Mouse (Mus musculus) adrenal gland, postnatal 0 days (tissue): ENCODE data around the gene Clic1. TPM values are rescaled to one million over a fixed set of nuclear protein-coding genes. Genes with fewer than 3 reads are reported as not detected.

Experiments
- polyA plus RNA-seq: library from polyadenylated mRNA; unstranded; fragments of >200 nt; fragmentation: Nextera tagmentation; extraction: Ambion mirVana; gene quantifications from 2 replicates; pipeline ENCODE4 v1.2.1, GENCODE M21; 2015

Gene Clic1
- 309 and 357 TPM in 2 replicates for polyA plus RNA-seq

DNA sequence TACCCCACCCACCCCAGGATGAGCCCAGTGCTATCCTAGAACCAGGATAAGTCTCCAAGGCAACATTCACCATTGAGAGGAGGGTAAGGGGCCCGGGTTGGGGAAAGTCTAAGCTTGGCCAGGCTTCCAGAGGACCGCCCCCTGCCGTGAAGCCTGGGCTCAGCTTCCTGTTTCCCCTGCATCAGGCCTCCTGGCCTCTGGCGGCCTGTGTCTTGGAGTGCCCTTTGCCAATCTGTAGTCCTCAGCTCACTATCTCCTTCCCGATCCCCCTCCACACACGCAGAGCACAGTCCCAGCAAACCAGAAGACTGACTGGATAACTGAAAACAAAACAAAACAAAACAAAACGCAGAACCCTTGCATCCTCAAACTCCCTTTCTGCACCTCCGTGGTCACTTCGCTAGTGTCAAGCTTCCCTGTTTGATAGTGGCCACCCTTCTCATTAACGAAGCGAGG lies at the start of gene Clic1:
Gene Clic1, plus strand, starts transcription at position 406 of the 456 bp plus-strand sequence.

DNA sequence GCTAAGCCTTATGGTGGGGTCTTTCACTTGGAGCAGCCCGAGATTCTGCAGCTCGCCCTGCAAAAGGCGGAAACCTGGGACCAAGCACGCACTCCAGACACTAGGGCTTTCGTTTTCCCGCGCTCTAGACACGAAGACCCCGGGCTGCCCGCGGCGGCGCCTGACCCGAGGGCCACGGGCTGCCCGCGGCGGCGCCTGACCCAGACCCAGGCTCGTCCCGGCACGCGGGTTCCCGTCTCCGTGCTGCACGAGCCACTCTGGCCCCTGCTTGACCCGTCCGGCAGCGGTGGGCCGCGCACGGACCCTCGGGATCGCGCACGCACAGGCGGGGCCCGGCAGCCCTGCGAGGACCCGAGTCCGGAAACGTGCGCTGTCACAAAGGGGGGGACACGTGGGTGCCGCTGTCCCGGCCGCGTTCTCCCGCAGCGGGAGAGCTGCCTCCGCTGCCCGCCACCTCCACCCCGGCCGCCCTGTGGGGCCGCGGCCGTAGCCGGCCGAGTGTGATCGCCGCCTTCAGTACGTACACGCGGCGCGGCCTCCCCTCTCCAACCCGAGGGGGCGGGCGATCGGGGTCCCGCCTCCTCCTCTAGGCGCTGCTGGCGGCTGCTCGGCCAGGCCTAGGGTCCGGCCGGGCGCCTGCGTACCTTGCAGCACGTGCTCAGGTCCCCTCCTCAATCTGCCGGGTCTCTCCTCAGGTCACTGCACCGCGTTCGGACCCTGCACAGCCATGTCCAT lies 48.9 kb upstream of the Clic1 start, which contains the start of gene Vars:
Gene Vars, plus strand, starts transcription at position 271 of the 735 bp plus-strand sequence.

DNA sequence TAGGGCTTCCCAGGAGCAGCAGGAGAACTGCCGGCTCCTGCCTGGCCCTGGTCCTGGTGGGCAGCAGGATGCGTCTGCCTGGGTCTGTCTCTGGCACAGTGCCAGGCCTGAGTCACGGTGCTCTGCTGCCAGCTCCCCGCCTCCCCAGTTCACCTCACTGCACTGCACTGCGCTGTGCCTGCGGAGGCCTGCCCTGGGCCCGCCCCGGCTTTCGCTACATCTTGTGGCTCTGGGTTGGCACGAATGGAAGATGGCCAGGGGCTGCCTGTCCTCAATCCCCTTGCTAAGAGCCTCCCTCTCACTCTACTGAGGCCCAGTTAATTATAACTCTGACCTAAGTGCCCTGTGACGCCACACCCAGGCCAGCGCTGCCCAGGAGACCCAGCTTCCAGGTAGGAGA lies 33.4 kb upstream of the Clic1 start, which contains the start of gene Vwa7:
Gene Vwa7, plus strand, starts transcription at position 204 of the 400 bp plus-strand sequence.

DNA sequence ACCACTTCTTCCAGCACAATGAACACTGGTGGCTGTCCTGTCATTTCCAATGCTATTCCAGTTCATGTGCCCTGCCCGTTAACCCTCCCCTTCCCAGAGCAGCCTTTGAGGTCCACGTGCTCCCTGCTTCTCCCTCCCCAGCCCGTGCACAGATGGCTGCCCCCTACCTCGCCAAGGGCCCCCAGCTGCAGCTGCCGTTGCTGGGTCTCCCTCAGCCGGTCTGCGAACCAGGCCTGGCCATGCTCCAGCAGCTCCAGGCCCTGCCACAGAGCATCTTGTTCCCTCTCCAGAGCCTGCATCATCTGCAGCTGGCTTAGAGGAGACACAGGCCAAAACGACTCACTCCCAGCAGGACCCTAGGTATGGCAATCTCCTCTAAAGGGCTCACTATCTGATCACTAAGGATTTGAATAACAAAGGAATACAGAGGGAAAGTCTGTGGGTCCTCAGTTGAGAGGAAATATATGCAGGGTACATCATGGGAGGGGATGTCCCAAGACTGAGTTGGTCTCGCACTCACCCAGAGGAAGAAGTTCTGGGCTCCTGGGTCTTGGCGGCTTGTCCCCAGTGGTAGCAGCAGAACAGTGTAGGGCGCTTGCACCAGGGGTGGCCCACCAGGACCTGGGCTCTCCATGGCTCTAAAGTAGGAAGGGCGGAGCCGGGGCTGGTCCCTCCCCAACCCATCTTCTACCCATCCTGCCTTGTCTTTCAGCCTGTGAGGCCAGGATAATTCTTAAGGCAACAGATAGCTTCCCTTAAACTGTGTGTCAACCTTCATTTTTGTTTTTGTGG lies 22.3 kb upstream of the Clic1 start, which contains the start of gene Sapcd1:
Gene Sapcd1, minus strand, starts transcription at position 740 of the 792 bp plus-strand sequence.

DNA sequence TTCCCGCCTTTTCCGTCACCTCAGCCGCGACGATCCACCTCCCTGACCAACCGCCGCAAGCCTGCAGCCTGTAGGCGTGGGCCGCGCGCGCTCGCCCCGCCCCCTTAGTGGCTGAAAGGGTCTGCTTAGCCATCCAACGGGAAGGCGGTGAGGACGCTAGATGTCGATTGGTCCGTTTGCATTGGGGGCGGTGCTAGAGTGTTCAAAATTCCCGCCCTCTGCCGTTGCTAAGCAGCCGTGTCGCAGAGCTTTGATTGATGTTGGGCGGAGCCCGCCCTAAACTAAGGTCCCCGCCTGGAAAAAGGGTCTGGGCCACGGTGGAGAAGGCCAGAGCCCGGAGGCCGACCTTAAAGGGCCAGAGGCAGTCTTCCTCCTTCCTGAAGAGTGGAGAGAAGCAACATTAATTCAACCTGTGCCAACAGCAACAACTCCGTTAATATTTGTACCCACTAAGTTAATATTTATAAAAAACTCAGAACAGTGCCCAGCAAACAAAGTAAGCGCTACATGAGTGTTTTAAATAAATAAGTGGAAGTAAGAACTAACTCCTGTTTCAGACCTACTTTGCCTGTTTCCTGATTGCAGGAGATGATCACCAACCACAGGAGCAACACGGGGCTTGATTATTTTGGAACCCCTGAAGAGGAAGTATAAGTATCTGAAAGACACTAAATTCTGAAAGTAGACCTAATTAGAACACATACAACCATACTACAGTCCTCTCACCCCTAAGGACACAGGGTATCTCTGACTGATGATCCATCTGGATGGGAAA lies 2.9 kb upstream of the Clic1 start, which contains the start of gene Msh5:
Gene Msh5, minus strand, starts transcription at position 65 of the 775 bp plus-strand sequence.

DNA sequence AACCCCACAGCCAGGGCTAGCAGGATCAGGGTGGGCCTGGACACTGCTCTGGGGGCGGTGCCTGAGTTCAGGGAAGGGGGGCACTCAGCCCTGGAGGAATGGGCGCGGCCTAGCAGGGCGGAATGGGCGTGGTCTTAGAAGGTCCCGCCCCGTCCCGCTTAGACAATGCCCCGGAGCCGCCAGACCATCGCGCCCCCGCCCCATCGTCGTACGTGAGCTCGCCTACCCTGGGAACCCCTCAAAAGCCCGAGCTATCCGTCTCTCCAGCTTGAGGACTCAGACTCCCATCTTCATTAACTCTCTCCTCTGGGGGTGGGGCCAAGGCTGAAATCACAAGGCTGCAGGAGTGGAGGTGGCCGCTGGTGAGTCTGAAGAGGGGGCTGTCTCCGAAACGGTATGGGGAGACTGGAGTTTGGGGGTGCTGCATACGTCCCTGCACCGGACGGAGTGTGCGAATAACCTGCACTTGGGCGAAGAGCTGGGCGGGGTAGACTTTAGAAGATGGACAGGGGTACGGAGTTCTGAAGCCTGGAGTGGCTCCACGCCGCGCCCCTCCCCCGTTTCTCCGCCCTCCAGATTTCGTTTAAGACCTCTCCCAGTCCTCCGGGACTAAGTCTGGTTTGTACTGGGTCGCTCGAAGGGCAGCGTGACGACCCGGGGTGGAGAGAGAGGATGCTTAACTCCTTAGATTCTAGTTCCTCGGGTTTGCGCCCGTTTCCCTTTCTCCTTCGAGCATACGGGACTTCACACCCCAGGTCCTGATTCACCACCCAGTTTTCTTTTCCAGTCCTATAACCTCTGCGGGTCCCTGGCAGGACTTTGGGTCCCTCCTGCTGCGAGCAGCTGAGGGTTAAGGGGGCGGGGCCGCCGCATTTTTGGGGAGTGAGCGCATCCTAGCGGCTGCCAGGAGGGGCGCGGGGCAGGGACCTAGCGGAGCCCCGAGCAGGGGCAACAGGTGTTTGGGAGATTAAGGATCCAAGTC lies 9.4 kb downstream of the Clic1 start, which contains the start of gene Ddah2:
Gene Ddah2, plus strand, starts transcription at position 125 of the 982 bp plus-strand sequence.

DNA sequence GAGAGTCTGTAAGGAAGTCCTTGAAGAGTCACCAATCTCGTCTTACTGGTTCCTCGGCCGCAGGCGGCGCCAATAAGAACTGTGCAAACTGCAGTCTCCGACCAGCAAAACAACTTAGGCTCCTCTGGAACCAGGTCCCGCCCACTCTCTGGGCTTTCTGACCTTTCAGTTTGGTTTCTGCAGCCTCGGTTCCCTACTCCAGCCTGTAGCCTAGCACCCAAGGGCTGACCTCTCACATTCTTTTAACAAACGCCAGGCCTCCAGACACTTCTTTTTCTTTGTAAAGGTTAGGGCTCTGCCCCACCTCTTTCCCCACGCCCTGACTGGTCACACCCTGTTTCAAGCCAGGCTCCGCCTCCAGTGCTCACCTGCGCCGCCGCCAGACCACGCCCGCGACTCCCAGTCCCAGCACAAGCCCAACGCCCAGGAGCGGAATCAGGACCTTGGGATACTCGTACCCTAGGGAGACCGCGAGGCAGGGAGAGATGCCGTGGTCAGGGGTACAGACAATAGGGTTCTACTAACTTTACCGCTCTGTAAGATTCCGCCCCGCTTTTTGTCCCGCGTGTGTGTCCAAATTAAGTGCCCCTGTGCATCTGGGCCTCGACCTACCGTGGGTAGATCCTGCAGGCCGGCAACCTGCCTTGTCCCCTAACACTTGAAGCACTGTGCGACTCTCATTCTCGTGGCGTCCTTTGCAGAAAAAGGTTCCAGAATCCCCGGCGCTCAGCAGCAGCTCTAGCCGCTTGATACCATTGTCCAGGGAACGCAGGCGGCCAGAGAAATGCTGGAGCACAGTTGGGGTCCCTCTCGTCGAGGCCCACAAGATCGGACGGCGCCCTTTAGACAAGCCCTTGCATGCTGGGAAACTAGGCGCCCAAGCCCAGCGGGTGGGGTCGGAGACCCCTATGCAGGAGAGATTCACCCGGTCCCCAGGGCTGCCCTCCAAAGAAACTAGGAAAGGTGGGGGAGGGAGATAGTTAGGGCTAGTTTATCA lies 15.5 kb downstream of the Clic1 start, which contains the start of gene Ly6g6c:
Gene Ly6g6c, plus strand, starts transcription at position 438 of the 997 bp plus-strand sequence.

DNA sequence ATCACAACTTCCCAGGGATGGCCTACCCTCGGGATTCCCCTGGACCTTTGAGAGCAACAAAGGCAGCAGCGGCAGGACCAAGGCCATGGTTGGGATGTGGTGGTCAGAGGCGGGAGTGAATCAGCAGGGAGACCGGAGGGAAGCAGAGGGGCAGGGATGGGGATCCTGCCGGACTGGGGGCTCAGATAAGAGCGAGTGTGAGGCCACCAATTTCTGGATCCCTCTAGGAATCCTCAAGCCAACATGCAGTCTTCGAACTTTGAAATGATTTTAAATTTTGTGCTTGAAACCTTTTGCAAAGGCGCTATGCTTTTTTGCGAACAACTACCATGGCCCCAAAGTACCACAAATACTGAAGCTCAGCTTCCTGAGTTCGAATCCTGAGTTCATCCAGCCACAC lies 16.3 kb downstream of the Clic1 start, which contains the start of gene Mpig6b:
Gene Mpig6b, minus strand, starts transcription at position 101 of the 400 bp plus-strand sequence.

DNA sequence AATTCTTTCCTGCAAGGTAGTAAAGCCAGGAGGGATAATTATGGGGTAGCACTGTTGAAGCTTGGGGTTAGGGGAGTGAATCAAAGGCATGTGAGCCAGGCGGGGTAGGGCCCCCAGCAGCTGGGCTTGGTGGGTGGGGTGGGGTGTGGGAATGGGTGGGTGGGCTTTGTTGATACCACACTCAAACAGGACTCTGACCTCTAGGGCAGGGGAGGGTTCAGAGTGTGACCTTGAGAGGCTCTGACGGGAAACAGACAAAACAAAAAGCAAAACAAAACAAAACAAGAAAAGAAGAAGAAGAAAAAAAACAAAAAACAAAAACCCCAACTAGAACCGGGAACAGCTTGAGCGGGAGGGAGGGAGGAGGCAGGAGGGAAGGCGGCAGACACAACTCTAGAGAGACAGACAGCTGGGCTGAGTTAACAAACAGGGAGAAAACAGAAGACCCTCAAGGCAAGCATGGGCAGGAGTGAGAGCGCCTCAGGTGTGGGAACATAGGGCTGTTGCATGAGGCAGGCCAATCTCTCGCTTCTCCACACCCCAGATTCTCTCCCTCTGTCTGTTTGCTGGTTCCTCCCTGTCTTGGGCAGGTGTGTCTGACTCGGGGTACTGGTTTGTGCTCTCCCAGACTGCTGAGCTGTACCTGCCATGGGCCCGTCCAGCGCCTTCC lies 26.9 kb downstream of the Clic1 start, which contains the start of gene Ly6g6e:
Gene Ly6g6e, plus strand, starts transcription at position 396 of the 670 bp plus-strand sequence.

DNA sequence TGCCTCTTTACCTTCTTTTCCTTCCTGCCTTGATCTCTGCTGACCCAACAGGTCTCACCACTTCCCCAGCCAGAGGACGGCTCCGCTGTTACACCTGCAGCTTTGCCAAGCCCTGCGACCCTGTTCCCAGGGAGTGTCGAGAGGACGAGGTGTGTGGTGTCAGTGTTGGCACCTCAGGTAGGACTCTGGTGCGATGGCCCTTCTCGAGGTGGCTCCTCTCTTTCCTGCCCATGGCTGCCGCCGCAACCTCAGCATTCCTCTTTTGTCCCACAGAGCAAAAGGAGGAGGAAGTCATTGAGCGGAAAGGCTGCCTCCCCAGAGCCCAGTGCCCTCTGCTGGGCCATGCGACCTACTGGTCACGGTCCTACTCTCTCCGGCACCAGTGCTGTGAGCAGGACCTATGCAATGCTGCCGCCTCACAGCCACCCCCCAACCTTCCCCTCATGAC lies 28.0 kb downstream of the Clic1 start, which contains the start of gene Ly6g6d:
Gene Ly6g6d, minus strand, starts transcription at position 280 of the 448 bp plus-strand sequence.

DNA sequence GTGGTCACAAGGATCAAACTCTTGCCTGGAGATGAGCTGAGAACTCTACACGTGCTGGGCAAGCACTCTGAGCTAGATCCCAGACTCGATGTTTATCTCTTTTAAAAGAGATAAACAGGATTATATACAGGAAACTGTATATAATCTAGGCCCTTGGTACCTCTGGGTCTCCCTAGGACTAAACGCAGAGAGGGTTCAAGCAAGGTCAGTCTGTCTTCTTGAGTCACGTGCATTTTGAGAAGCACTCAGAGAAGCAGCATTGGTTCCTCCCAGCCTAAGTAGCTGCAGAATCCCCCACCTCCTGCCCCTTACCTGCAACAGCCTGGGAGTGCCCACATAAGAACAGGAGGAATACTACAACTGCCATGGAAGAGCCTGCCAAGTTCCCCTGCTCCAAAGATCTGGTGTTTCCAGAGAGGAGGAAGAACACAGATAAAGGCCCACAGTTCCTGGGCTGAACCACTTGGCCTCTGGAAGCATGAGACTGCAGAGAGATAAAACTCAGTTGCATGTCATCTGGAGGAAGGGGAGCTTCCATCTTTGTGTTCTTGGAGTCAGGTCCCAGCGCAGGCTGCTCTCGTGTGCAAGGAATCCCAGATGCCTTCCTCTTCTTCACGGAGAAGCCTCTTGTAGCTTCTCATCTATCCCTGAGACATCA lies 35.6 kb downstream of the Clic1 start, which contains the start of gene Ly6g6f:
Gene Ly6g6f, minus strand, starts transcription at position 403 of the 658 bp plus-strand sequence.

DNA sequence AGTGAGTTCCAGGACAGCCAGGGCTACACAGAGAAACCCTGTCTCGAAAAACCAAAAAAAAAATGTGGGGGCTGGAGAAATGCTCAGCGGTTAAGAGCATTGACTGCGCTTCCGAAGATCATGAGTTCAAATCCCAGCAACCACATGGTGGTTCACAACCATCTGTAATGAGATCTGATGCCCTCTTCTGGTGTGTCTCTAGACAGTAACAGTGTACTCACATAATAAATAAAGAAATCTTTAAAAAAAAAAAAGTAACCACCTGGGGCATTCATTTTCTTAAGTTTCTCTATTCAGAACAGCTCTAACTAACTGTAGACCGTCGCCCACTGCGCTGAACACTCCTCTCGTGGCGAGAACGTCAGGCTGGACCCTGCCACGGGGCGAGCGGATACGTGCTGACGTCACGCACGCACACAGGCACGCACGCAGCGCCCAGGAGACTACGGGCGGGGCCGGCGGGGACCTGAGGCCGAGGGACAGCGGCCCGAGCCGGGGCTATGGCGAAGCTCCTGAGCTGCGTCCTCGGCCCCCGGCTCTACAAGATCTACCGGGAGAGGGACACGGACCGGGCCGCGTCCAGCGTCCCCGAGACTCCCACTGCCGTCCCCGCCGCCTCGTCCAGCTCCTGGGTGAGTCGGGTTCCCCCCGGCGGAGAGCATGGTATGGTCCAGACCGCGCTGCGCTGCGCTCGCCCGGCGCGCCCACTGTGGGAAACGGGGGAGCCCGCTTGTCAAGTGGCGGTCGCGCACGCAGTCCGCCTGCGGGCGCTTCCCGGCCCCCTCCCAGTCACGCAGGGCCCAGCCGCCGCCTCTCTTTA lies 39.3 kb downstream of the Clic1 start, which contains the start of gene Abhd16a:
Gene Abhd16a, plus strand, starts transcription at position 439 of the 820 bp plus-strand sequence.

DNA sequence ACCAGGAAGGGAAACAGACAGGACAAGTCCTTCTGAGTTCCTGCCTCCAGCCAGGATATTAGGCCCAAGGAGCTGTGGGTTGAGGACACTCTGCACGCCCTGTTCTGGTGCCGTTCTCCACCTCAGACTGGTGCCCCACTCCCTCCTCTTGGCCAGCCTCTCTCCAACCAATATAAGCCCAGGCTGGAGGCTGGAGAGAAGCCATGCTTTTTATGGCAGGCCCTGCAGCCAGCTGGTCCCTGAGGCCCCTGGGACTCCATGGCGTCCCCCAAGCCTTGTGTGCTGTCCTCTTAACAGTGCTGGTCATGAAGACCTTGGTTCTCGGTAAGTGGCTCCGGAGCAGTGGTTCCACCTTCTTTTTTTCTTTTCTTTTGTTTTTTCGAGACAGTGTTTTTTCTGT lies 58.3 kb downstream of the Clic1 start, which contains the start of gene Ly6g5c:
Gene Ly6g5c, plus strand, starts transcription at position 183 of the 400 bp plus-strand sequence.

